Mouse (Mus musculus): ENCODE results near the gene Mtx1. TPM values are rescaled to one million over a fixed set of nuclear protein-coding genes. Genes with fewer than 3 reads are reported as not detected.
A peak's percentile ranks its signal among the peaks of the same experiment; 100 is the strongest.
"Not testable (repeated sequence)": the region's sequence is repeated elsewhere in the genome, so short reads cannot be mapped to it uniquely, and the experiment has no call there.

The Mtx1 gene
- polyA plus RNA-seq, 1 experiment, result 224 TPM

GRCm38 (mm10) chr3:89164506-89165267, 62.2 kb downstream of the Mtx1 start, which contains the start of gene Clk2:
Gene Clk2, plus strand, starts transcription at chr3:89164795.
- Histone ChIP-seq H3K36me3 (ENCODE audit: control insufficient read depth, insufficient read depth, low read length) (peaks cover 25% of the 10 kb centered on the region), H3K27ac (ENCODE audit: control insufficient read depth, insufficient read depth, low read length) (peak within 1 kb of the TSS; percentile 61), H3K27me3 (ENCODE audit: control insufficient read depth, insufficient read depth, low read length) (no peaks in the 10 kb centered on the region), H3K4me3 (ENCODE audit: control insufficient read depth, insufficient read depth, low read length) (peak within 1 kb of the TSS; percentile 92), H3K4me1 (replicated peaks; ENCODE audit: control insufficient read depth, insufficient read depth, low read length) (peaks cover 12% of the 10 kb centered on the region)
- TF ChIP-seq POLR2A (IDR thresholded peaks at IDR 0.05; ENCODE audit: control insufficient read depth, extremely low read depth, insufficient read depth, low read length, poor library complexity) (peak; percentile 95), CTCF (IDR thresholded peaks at IDR 0.05; ENCODE audit: borderline replicate concordance, control insufficient read depth, extremely low read depth, insufficient read depth, low read length, poor library complexity) (0 out of 2 replicates have a peak, but pooled peaks have one; percentile 15)
- under 1% methylated on average over 69 of the region's 79 CpGs for WGBS
- DNase-seq, result peak; percentile 96

- Histone ChIP-seq H3K27ac (ENCODE audit: control insufficient read depth, insufficient read depth, low read length) (peak overlapping the region; percentile 50), H3K36me3 (ENCODE audit: control insufficient read depth, insufficient read depth, low read length) (peaks cover 15% of the 10 kb centered on the region), H3K27me3 (ENCODE audit: control insufficient read depth, insufficient read depth, low read length) (no peaks in the 10 kb centered on the region; the same call in 1 of the 2 replicates), H3K4me3 (ENCODE audit: control insufficient read depth, insufficient read depth, low read length) (no peak overlapping the region), H3K4me1 (replicated peaks; ENCODE audit: control insufficient read depth, insufficient read depth, low read length) (peaks cover 20% of the 10 kb centered on the region)
- TF ChIP-seq POLR2A (IDR thresholded peaks at IDR 0.05; ENCODE audit: control insufficient read depth, extremely low read depth, insufficient read depth, low read length, poor library complexity) (no peak), CTCF (IDR thresholded peaks at IDR 0.05; ENCODE audit: borderline replicate concordance, control insufficient read depth, extremely low read depth, insufficient read depth, low read length, poor library complexity) (no peak)
- no peak for DNase-seq
- WGBS, result 21% methylated on average over 5 of the region's 5 CpGs
Measured at GRCm38 (mm10) chr3:89163643-89164245, 63.1 kb downstream of the Mtx1 start.

GRCm38 (mm10) chr3:89163123-89163522, 63.8 kb downstream of the Mtx1 start:
- TF ChIP-seq CTCF (IDR thresholded peaks at IDR 0.05; ENCODE audit: borderline replicate concordance, control insufficient read depth, extremely low read depth, insufficient read depth, low read length, poor library complexity) (no peak), POLR2A (IDR thresholded peaks at IDR 0.05; ENCODE audit: control insufficient read depth, extremely low read depth, insufficient read depth, low read length, poor library complexity) (no peak)
- H3K4me1 ChIP-seq (replicated peaks; ENCODE audit: control insufficient read depth, insufficient read depth, low read length), result peaks cover 22% of the 10 kb centered on the region
- no peak overlapping the region for H3K4me3 ChIP-seq (ENCODE audit: control insufficient read depth, insufficient read depth, low read length)
- DNase-seq, result no peak
- H3K36me3 ChIP-seq (ENCODE audit: control insufficient read depth, insufficient read depth, low read length), result peaks cover 9% of the 10 kb centered on the region; the same call in 1 of the 2 replicates
- no peaks in the 10 kb centered on the region; the same call in 1 of the 2 replicates for H3K27me3 ChIP-seq (ENCODE audit: control insufficient read depth, insufficient read depth, low read length)
- H3K27ac ChIP-seq (ENCODE audit: control insufficient read depth, insufficient read depth, low read length), result no peak overlapping the region
- WGBS, result 95% methylated on average over 1 of the region's 1 CpGs

GRCm38 (mm10) chr3:89161786-89162185, 65.1 kb downstream of the Mtx1 start:
- Histone ChIP-seq H3K27me3 (ENCODE audit: control insufficient read depth, insufficient read depth, low read length) (no peaks in the 10 kb centered on the region; the same call in 1 of the 2 replicates), H3K36me3 (ENCODE audit: control insufficient read depth, insufficient read depth, low read length) (no peaks in the 10 kb centered on the region), H3K27ac (ENCODE audit: control insufficient read depth, insufficient read depth, low read length) (no peak overlapping the region), H3K4me1 (replicated peaks; ENCODE audit: control insufficient read depth, insufficient read depth, low read length) (peaks cover 22% of the 10 kb centered on the region), H3K4me3 (ENCODE audit: control insufficient read depth, insufficient read depth, low read length) (no peak overlapping the region)
- TF ChIP-seq CTCF (IDR thresholded peaks at IDR 0.05; ENCODE audit: borderline replicate concordance, control insufficient read depth, extremely low read depth, insufficient read depth, low read length, poor library complexity) (no peak), POLR2A (IDR thresholded peaks at IDR 0.05; ENCODE audit: control insufficient read depth, extremely low read depth, insufficient read depth, low read length, poor library complexity) (no peak)
- 96% methylated on average over 4 of the region's 4 CpGs for WGBS
- DNase-seq, result no peak

GRCm38 (mm10) chr3:89161207-89161606, 65.7 kb downstream of the Mtx1 start:
- not testable (repeated sequence) for H3K27me3 ChIP-seq (ENCODE audit: control insufficient read depth, insufficient read depth, low read length); H3K27ac ChIP-seq (ENCODE audit: control insufficient read depth, insufficient read depth, low read length); H3K36me3 ChIP-seq (ENCODE audit: control insufficient read depth, insufficient read depth, low read length); H3K4me3 ChIP-seq (ENCODE audit: control insufficient read depth, insufficient read depth, low read length); DNase-seq
- peaks cover 22% of the 10 kb centered on the region for H3K4me1 ChIP-seq (replicated peaks; ENCODE audit: control insufficient read depth, insufficient read depth, low read length)

GRCm38 (mm10) chr3:89159616-89160344, 67.1 kb downstream of the Mtx1 start, which contains the start of gene Hcn3:
Gene Hcn3, minus strand, starts transcription at chr3:89160196.
- no peak within 1 kb of the TSS for H3K27ac ChIP-seq (ENCODE audit: control insufficient read depth, insufficient read depth, low read length)
- peak within 1 kb of the TSS; percentile 54 for H3K4me3 ChIP-seq (ENCODE audit: control insufficient read depth, insufficient read depth, low read length)
- under 1% methylated on average over 65 of the region's 66 CpGs for WGBS
- H3K4me1 ChIP-seq (replicated peaks; ENCODE audit: control insufficient read depth, insufficient read depth, low read length), result peaks cover 20% of the 10 kb centered on the region
- H3K27me3 ChIP-seq (ENCODE audit: control insufficient read depth, insufficient read depth, low read length), result no peaks in the 10 kb centered on the region; the same call in 1 of the 2 replicates
- no peaks in the 10 kb centered on the region for H3K36me3 ChIP-seq (ENCODE audit: control insufficient read depth, insufficient read depth, low read length)
- peak; percentile 86; the same call in 1 of the 2 replicates for TF ChIP-seq CTCF (IDR thresholded peaks at IDR 0.05; ENCODE audit: borderline replicate concordance, control insufficient read depth, extremely low read depth, insufficient read depth, low read length, poor library complexity)
- no peak for TF ChIP-seq POLR2A (IDR thresholded peaks at IDR 0.05; ENCODE audit: control insufficient read depth, extremely low read depth, insufficient read depth, low read length, poor library complexity)
- DNase-seq, result peak; percentile 82

All from thymus, adult 2 months (tissue).